Mouse (Mus musculus) myocyte (in vitro differentiated cells): ENCODE results near the gene Nim1k. TPM values are rescaled to one million over a fixed set of nuclear protein-coding genes. Genes with fewer than 3 reads are reported as not detected.
A peak's percentile ranks its signal among the peaks of the same experiment; 100 is the strongest.
"Not testable (repeated sequence)": the region's sequence is repeated elsewhere in the genome, so short reads cannot be mapped to it uniquely, and the experiment has no call there.

ENCODE experiments used
- H3K27me3 ChIP-seq: one replicate; pipeline ENCODE4 v1.6.1; 2011; ENCODE audit not compliant: control insufficient read depth, insufficient read depth, insufficient read length
- H3K36me3 ChIP-seq: one replicate; pipeline ENCODE4 v1.6.1; 2011; ENCODE audit not compliant: control insufficient read depth, insufficient read depth
- H3K4me2 ChIP-seq: one replicate; pipeline ENCODE4 v1.6.1; 2011; ENCODE audit warnings: low read depth, control low read depth
- H3K4me3 ChIP-seq: one replicate; pipeline ENCODE4 v1.5.1; 2011; ENCODE audit warnings: mild to moderate bottlenecking, control low read depth, moderate library complexity
- H3K79me2 ChIP-seq: one replicate; pipeline ENCODE4 v1.6.1; 2011; ENCODE audit not compliant: control insufficient read depth, insufficient read depth
- H3ac ChIP-seq: one replicate; pipeline ENCODE4 v1.6.1; 2011; ENCODE audit not compliant: control insufficient read depth, insufficient read length
- CEBPB ChIP-seq: IDR thresholded peaks from 2 replicates; pipeline ENCODE4 v1.6.1; 2011; ENCODE audit warnings: mild to moderate bottlenecking, moderate library complexity; ENCODE audit not compliant: poor library complexity, insufficient read depth, severe bottlenecking
- E2F4 ChIP-seq: IDR thresholded peaks from one replicate; pipeline ENCODE4 v1.6.1; 2011; ENCODE audit warnings: mild to moderate bottlenecking, control low read depth, moderate library complexity; ENCODE audit not compliant: insufficient read depth
- MAX ChIP-seq: IDR thresholded peaks from one replicate; pipeline ENCODE4 v1.6.1; 2011; ENCODE audit warnings: low read depth, mild to moderate bottlenecking, control low read depth
- MYOD1 ChIP-seq, 3 experiments: IDR thresholded peaks; one replicate each; pipeline ENCODE4 v1.6.1; 2011; ENCODE audit warnings: control low read depth in 2 of 3, low read depth in 2 of 3, mild to moderate bottlenecking in 2 of 3, moderate library complexity in 1 of 3; ENCODE audit not compliant: insufficient read length in 2 of 3, control insufficient read depth in 1 of 3
- MYOG ChIP-seq, 3 experiments: IDR thresholded peaks; one replicate each; pipeline ENCODE4 v1.6.1; 2011; ENCODE audit warnings: control low read depth in 2 of 3, low read depth in 2 of 3, mild to moderate bottlenecking in 2 of 3; ENCODE audit not compliant: insufficient read length in 2 of 3, control insufficient read depth in 1 of 3, insufficient read depth in 1 of 3
- POLR2A ChIP-seq: IDR thresholded peaks from one replicate; pipeline ENCODE4 v1.6.1; 2011; ENCODE audit warnings: low read depth, mild to moderate bottlenecking, control low read depth, moderate library complexity; ENCODE audit not compliant: insufficient read length
- POLR2AphosphoS2 ChIP-seq: IDR thresholded peaks from one replicate; pipeline ENCODE4 v1.6.1; 2011; ENCODE audit warnings: low read depth, control low read depth; ENCODE audit not compliant: insufficient read length
- REST ChIP-seq: IDR thresholded peaks from one replicate; pipeline ENCODE4 v1.6.1; 2011; ENCODE audit warnings: mild to moderate bottlenecking, control low read depth, moderate library complexity; ENCODE audit not compliant: insufficient read depth, insufficient read length
- SRF ChIP-seq: IDR thresholded peaks from one replicate; pipeline ENCODE4 v1.6.1; 2011; ENCODE audit warnings: low read depth; ENCODE audit not compliant: control insufficient read depth, insufficient read length
- TCF12 ChIP-seq: IDR thresholded peaks from one replicate; pipeline ENCODE4 v1.6.1; 2011; ENCODE audit warnings: mild to moderate bottlenecking, control low read depth; ENCODE audit not compliant: poor library complexity, insufficient read depth, severe bottlenecking
- TCF3 ChIP-seq: IDR thresholded peaks from one replicate; pipeline ENCODE4 v1.6.1; 2011; ENCODE audit warnings: low read depth, control low read depth; ENCODE audit not compliant: insufficient read length
- USF1 ChIP-seq: IDR thresholded peaks from one replicate; pipeline ENCODE4 v1.6.1; 2011; ENCODE audit warnings: low read depth, mild to moderate bottlenecking, control low read depth, moderate library complexity
- polyA plus RNA-seq: library from polyadenylated mRNA; unstranded; fragments of >200 nt; fragmentation: generic; extraction: Trizol; gene quantifications from one replicate; pipeline ENCODE4 v1.2.1, GENCODE M21; 2012; ENCODE audit warnings: missing spikeins

Gene Nim1k
- polyA plus RNA-seq, 1 experiment, result 0.23 TPM

DNA sequence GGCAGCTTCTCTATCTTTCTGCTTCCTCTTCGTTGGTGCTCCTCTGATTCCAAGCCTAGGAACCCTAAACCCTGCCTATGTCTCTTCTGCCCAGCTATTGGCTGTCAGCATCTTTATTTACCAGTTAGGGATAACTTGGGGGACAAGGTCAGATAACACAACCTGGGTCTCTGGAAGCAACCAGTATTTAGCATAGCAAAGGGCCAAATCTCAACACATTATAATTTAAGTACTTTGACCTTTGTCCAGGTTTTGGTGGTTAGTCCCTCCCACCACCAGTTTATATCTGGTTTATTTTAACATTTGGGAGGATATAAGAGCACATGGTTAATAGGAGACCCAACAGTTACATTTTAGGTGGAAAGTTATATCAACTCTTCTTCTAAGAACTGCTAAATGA is 59.2 kb downstream of the Nim1k start:
- Histone ChIP-seq H3K36me3 (peaks cover 61% of the 10 kb centered on the region), H3K27me3 (no peaks in the 10 kb centered on the region), H3ac (no peak overlapping the region), H3K4me3 (no peak overlapping the region), H3K4me2 (peak overlapping the region; percentile 34), H3K79me2 (peaks cover 92% of the 10 kb centered on the region)
- TF ChIP-seq MYOG (IDR thresholded peaks at IDR 0.05; ENCODE audit: control insufficient read depth in 1 of 3, insufficient read depth in 1 of 3, insufficient read length in 2 of 3, low read depth in 2 of 3), result no peak
- TF ChIP-seq TCF3, result no peak
- TF ChIP-seq REST, result no peak
- TF ChIP-seq USF1, result no peak
- TF ChIP-seq POLR2AphosphoS2, result no peak
- no peak for TF ChIP-seq E2F4
- no peak for TF ChIP-seq TCF12
- TF ChIP-seq POLR2A, result no peak
- TF ChIP-seq MYOD1 (IDR thresholded peaks at IDR 0.05; ENCODE audit: control insufficient read depth in 1 of 3, insufficient read length in 2 of 3, low read depth in 2 of 3), result no peak
- no peak for TF ChIP-seq MAX
- no peak for TF ChIP-seq SRF
- no peak for TF ChIP-seq CEBPB

DNA sequence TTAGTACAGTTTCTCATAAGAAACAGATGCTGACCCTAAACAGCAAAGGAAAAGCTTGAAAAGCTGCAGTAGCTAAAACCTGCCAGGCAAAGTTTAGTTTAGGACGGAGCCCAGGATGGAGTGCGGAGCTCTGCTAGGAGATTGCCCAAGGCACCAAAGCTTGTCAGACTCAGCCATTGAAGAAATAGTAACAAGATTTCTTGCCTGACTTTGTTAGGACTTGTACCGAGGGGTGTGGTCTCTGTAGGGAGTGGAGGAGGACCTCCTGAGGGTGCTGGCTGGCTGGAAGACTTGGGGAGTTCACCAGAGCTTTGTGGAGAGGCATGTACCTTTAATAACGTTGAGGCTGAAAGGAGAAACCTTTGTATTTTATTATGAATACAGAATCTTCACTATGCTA is 60.0 kb downstream of the Nim1k start:
- Histone ChIP-seq H3ac (no peak overlapping the region), H3K79me2 (peaks cover 100% of the 10 kb centered on the region), H3K36me3 (peaks cover 54% of the 10 kb centered on the region), H3K4me3 (no peak overlapping the region), H3K27me3 (no peaks in the 10 kb centered on the region), H3K4me2 (peak overlapping the region; percentile 76)
- TF ChIP-seq MAX, result no peak
- TF ChIP-seq CEBPB, result no peak
- TF ChIP-seq TCF12, result no peak
- no peak for TF ChIP-seq REST
- no peak for TF ChIP-seq MYOD1 (IDR thresholded peaks at IDR 0.05; ENCODE audit: control insufficient read depth in 1 of 3, insufficient read length in 2 of 3, low read depth in 2 of 3)
- TF ChIP-seq MYOG (IDR thresholded peaks at IDR 0.05; ENCODE audit: control insufficient read depth in 1 of 3, insufficient read depth in 1 of 3, insufficient read length in 2 of 3, low read depth in 2 of 3), result no peak
- TF ChIP-seq POLR2AphosphoS2, result no peak
- TF ChIP-seq SRF, result no peak
- no peak for TF ChIP-seq E2F4
- TF ChIP-seq POLR2A, result no peak
- TF ChIP-seq USF1, result no peak
- no peak for TF ChIP-seq TCF3

DNA sequence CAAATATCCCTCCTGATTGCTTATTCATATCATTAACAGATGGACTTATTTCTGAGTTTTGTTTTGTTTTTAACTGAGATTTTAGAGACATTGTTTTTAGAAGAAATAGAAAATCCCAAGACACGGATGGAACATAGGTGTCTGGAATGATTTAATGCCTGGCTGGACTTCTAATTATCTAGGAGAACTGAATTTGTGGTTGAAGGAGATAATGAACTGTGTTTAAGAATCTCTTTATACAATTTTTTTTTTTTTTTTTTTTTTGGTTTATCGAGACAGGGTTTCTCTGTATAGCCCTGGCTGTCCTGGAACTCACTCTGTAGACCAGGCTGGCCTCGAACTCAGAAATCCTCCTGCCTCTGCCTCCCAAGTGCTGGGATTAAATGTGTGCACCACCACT is 63.7 kb downstream of the Nim1k start:
- Histone ChIP-seq H3K4me2 (peak overlapping the region; percentile 76), H3K36me3 (peaks cover 24% of the 10 kb centered on the region), H3K79me2 (peaks cover 77% of the 10 kb centered on the region), H3K4me3 (peak overlapping the region; percentile 96)
- not testable (repeated sequence) for H3ac ChIP-seq, H3K27me3 ChIP-seq

DNA sequence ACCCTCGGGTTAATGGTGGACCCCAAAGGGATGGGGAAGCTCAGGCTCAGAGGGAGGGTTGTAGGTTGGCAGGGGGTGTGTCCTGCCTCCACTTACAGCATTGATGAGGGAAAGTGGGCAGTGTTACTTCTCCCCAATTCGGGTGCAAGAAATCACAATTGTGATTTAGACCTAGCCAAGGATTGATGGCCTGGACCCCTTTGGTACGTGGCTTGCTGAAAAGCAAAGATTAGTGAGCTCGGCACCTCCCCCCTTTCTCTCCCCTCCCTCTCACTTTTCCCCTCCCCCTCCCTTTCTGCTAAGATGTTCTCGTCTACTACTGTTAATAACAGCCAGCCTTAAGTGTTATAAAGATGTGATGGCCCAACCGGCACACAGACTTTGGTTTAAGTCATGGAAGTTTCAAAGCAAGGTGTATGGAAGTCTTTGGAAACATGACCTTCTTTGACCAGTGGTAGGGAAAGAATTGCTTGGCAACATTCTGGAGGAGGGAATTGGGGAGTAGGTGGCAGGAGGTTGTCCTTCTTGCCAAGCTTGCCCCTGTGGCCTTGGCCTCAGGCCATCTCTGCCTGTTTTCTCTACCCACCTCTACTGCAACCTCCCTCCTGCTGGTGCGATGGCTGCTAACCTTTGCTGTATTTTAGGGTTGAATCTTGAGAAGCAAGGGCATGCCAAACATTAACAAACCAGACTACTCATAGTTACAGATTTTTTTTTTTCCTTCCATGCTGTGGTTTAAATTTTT is 64.6 kb downstream of the Nim1k start:
- TF ChIP-seq TCF3 (no peak), CEBPB (no peak), MYOD1 (IDR thresholded peaks at IDR 0.05; ENCODE audit: control insufficient read depth in 1 of 3, insufficient read length in 2 of 3, low read depth in 2 of 3) (no peak), TCF12 (no peak), MYOG (IDR thresholded peaks at IDR 0.05; ENCODE audit: control insufficient read depth in 1 of 3, insufficient read depth in 1 of 3, insufficient read length in 2 of 3, low read depth in 2 of 3) (no peak), E2F4 (no peak)
- Histone ChIP-seq H3K79me2 (peaks cover 68% of the 10 kb centered on the region), H3K4me3 (peak overlapping the region; percentile 96), H3K36me3 (peaks cover 17% of the 10 kb centered on the region), H3ac (peak overlapping the region; percentile 13), H3K4me2 (peak overlapping the region; percentile 72), H3K27me3 (no peaks in the 10 kb centered on the region)

DNA sequence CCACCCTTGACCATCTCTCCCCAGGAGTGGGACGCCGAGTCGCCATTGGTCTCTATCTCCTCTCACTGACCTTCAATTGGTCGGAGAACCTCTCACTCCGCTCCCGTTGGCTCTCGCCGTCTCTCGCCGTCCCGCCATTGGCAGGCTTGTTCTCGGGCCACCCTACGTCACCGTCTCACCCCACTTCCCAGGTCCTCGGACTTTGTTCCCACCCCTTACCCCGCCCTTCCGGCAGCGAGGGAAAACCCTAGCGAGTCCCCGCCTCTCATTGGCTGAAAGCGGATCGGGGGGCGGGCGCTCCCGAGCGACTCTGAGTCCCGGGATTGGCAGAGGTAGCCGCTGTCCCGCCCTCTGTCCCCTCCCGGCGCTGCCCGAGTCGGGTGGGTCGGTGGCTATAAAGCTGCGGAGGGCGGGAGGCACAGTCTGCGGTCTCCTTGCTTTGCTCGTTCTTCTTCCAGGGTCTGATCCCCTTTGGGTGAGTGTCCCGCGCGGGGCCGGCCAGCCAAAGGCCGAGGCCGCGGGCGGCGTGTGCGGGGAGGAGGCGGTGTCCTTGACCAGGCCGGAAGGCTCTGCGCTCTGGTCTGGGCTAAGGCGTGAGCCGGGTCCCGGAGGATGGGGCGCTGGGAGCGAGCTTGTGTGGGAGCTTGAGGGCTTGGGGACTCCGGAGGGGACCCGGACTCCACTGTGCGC is 65.5 kb downstream of the Nim1k start, which contains the start of gene Hmgcs1:
TSS of gene Hmgcs1 (plus strand) at position 341 of the 690 bp plus-strand sequence.
- Histone ChIP-seq H3ac (peak within 1 kb of the TSS; percentile 13), H3K4me3 (peak within 1 kb of the TSS; percentile 96), H3K27me3 (no peaks in the 10 kb centered on the region), H3K4me2 (peak within 1 kb of the TSS; percentile 83), H3K36me3 (peaks cover 11% of the 10 kb centered on the region), H3K79me2 (peaks cover 59% of the 10 kb centered on the region)
- TF ChIP-seq SRF (no peak), CEBPB (no peak), E2F4 (no peak), TCF3 (no peak), MYOG (IDR thresholded peaks at IDR 0.05; ENCODE audit: control insufficient read depth in 1 of 3, insufficient read depth in 1 of 3, insufficient read length in 2 of 3, low read depth in 2 of 3) (no peak), USF1 (no peak), MYOD1 (IDR thresholded peaks at IDR 0.05; ENCODE audit: control insufficient read depth in 1 of 3, insufficient read length in 2 of 3, low read depth in 2 of 3) (no peak), POLR2A (peak; percentile 86), POLR2AphosphoS2 (peak; percentile 84), REST (no peak), TCF12 (no peak), MAX (no peak)
